Mouse (Mus musculus) cerebellum, adult 2 months (tissue): ENCODE data around the gene Yjefn3. TPM values are rescaled to one million over a fixed set of nuclear protein-coding genes. Genes with fewer than 3 reads are reported as not detected.

ENCODE experiments used
- DNase-seq, 2 experiments: peaks; one replicate each; pipeline ENCODE4 v3.0.0; 2021
- H3K27ac ChIP-seq: fragments of 200-500 bp; 2 replicates; pipeline ENCODE4 v1.5.1; 2012; ENCODE audit warnings: low read length, control low read depth, inconsistent platforms; ENCODE audit not compliant: insufficient read depth
- H3K27me3 ChIP-seq: fragments of 200-500 bp; 2 replicates; pipeline ENCODE4 v1.6.1; 2012; ENCODE audit warnings: inconsistent platforms, mild to moderate bottlenecking, low read length, moderate library complexity; ENCODE audit not compliant: control insufficient read depth, insufficient read depth
- H3K4me1 ChIP-seq: fragments of 200-500 bp; 2 replicates; pipeline ENCODE4 v1.6.1; 2011; ENCODE audit warnings: low read length; ENCODE audit not compliant: control insufficient read depth, insufficient read depth
- H3K4me3 ChIP-seq: fragments of 200-500 bp; replicated peaks from 2 replicates; pipeline ENCODE3; 2011; ENCODE audit warnings: mild to moderate bottlenecking, low read depth, low read length, control low read depth; ENCODE audit not compliant: insufficient read depth
- CTCF ChIP-seq: fragments of 200-500 bp; IDR thresholded peaks from 2 replicates; pipeline ENCODE4 v1.5.1; 2011; ENCODE audit warnings: low read depth, mild to moderate bottlenecking, control low read depth, low read length, moderate library complexity, borderline replicate concordance; ENCODE audit not compliant: insufficient read depth
- POLR2A ChIP-seq: fragments of 200-500 bp; IDR thresholded peaks from 2 replicates; pipeline ENCODE4 v1.6.1; 2011; ENCODE audit warnings: low read length, control low read depth, borderline replicate concordance; ENCODE audit not compliant: insufficient read depth
- WGBS: fragments of 180-500 bp; shearing (Covaris S2); methylation state at CpG from one replicate; pipeline ENCODE4 v1.1.7; 2018; 5-methylcytosine and 5-hydroxymethylcytosine counted together
- polyA plus RNA-seq: library from polyadenylated mRNA; depleted of rRNA; stranded (reverse); fragments of >200 nt; gene quantifications from 2 replicates; pipeline ENCODE4 v1.2.3, GENCODE M21; 2012; rRNA removed

The Yjefn3 gene
- polyA plus RNA-seq, 1 experiment, result 15.4 TPM

- Histone ChIP-seq H3K27me3 (no peaks in the 10 kb centered on the region), H3K27ac (no peak overlapping the region), H3K4me3 (no peak overlapping the region), H3K4me1 (no peaks in the 10 kb centered on the region; the same call in 1 of the 2 replicates)
- whole genome bisulfite sequencing, result 83% methylated on average over 3 of the region's 3 CpGs
- DNase-seq, result no peak
- TF ChIP-seq CTCF (no peak), POLR2A (no peak)
Measured at GRCm38 (mm10) chr8:69847167-69848065, 55.1 kb downstream of the Yjefn3 start.

Other genes with a start within 250 kb of the Yjefn3 start
- 2.3 and 2.6 TPM in 2 replicates for gene Zfp964, start 248.2 kb downstream of the Yjefn3 start, polyA plus RNA-seq
- 24.2 and 24.5 TPM in 2 replicates for gene Zfp869, start 192.0 kb downstream of the Yjefn3 start, polyA plus RNA-seq
- 6.3 TPM in 2 replicates for gene Zfp963, start 152.7 kb downstream of the Yjefn3 start, polyA plus RNA-seq
- 0.46 and 0.67 TPM in 2 replicates for gene Gm20422, start 127.8 kb downstream of the Yjefn3 start, polyA plus RNA-seq
- 54.4 and 59.7 TPM in 2 replicates for gene Atp13a1, start 111.5 kb downstream of the Yjefn3 start, polyA plus RNA-seq
- gene Zfp866, start 111.5 kb downstream of the Yjefn3 start, polyA plus RNA-seq, result 30.6 and 31.4 TPM in 2 replicates
- 8.2 and 10.1 TPM in 2 replicates for gene Gmip, start 94.0 kb downstream of the Yjefn3 start, polyA plus RNA-seq
- 0.23 and 0.38 TPM in 2 replicates for gene Lpar2, start 80.3 kb downstream of the Yjefn3 start, polyA plus RNA-seq
- gene Pbx4, start 70.2 kb downstream of the Yjefn3 start, polyA plus RNA-seq, result 17.9 and 20.3 TPM in 2 replicates
- 0.18 and 0.41 TPM in 2 replicates for gene Cilp2, start 15.0 kb downstream of the Yjefn3 start, polyA plus RNA-seq
- 0.22 and 0.29 TPM in 2 replicates for gene Tssk6, start 528 bp downstream of the Yjefn3 start, polyA plus RNA-seq
- 221 and 239 TPM in 2 replicates for gene Ndufa13, start 154 bp downstream of the Yjefn3 start, polyA plus RNA-seq
- 31.9 and 36.9 TPM in 2 replicates for gene Gatad2a, start 93.7 kb upstream of the Yjefn3 start, polyA plus RNA-seq
- 90.1 and 92.9 TPM in 2 replicates for gene Mau2, start 140.0 kb upstream of the Yjefn3 start, polyA plus RNA-seq
- 41.7 and 43.6 TPM in 2 replicates for gene Sugp1, start 140.1 kb upstream of the Yjefn3 start, polyA plus RNA-seq
- gene Tm6sf2, start 170.2 kb upstream of the Yjefn3 start, polyA plus RNA-seq, result 6.9 and 7.3 TPM in 2 replicates
- 117 and 124 TPM in 2 replicates for gene Hapln4, start 180.7 kb upstream of the Yjefn3 start, polyA plus RNA-seq
- 13.3 and 15.2 TPM in 2 replicates for gene Ncan, start 218.2 kb upstream of the Yjefn3 start, polyA plus RNA-seq
- gene Nr2c2ap, start 228.6 kb upstream of the Yjefn3 start, polyA plus RNA-seq, result 19.9 and 20.9 TPM in 2 replicates
- gene Rfxank, start 236.4 kb upstream of the Yjefn3 start, polyA plus RNA-seq, result 24.8 and 27.5 TPM in 2 replicates
- gene Borcs8, start 236.8 kb upstream of the Yjefn3 start, polyA plus RNA-seq, result 98.9 and 101 TPM in 2 replicates
- gene Mef2b, start 237.0 kb upstream of the Yjefn3 start, polyA plus RNA-seq, result 0.38 and 0.43 TPM in 2 replicates